In the genomic region with DNA sequence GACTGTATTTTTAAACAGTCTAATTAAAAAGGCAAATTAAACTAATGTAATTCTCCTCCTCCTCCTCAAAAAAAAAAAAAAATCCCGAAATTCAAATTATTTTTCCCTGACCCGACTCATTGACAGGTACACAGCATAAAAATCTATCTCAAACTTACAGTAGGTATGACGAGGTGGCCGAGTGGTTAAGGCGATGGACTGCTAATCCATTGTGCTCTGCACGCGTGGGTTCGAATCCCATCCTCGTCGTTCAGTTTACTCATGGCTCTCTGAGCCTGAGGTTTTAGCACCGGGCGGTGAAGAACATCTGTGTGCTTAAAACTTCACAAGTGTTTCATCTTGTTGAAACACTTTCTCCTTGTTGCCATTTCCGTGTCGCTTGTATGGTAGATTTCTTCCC, we compare ENCODE assay signal across 8 mouse cellular contexts. TPM values are rescaled to one million over a fixed set of nuclear protein-coding genes. Genes with fewer than 3 reads are reported as not detected.
A peak's percentile ranks its signal among the peaks of the same experiment; 100 is the strongest.
DNase-seq lines count a peak whose midpoint lies in the region; ATAC-seq and TF ChIP-seq lines count a peak whose summit lies in the region.

No protein-coding gene starts in this region.

- H3K36me3 ChIP-seq in embryonic facial prominence, embryonic 14.5 days (ENCODE audit: control insufficient read depth, insufficient read depth, low read length) = no peaks in the 10 kb centered on the region
- no peaks in the 10 kb centered on the region for H3K36me3 ChIP-seq in heart, postnatal 0 days (replicated peaks; ENCODE audit: control insufficient read depth, insufficient read depth, low read length)
- no peaks in the 10 kb centered on the region for H3K36me3 ChIP-seq in liver, embryonic 14.5 days (replicated peaks; ENCODE audit: control insufficient read depth, insufficient read depth, low read depth)
- H3K36me3 ChIP-seq in neural tube, embryonic 12.5 days = no peaks in the 10 kb centered on the region

- no peak for TF ChIP-seq CTCF in heart, postnatal 0 days (IDR thresholded peaks at IDR 0.05; ENCODE audit: low read depth)
- TF ChIP-seq CTCF in liver, embryonic 14.5 days (IDR thresholded peaks at IDR 0.05; ENCODE audit: low read depth) = no peak

- no peak overlapping the region for H3K27ac ChIP-seq in embryonic facial prominence, embryonic 14.5 days (replicated peaks; ENCODE audit: low read depth, low read length)
- H3K27ac ChIP-seq in heart, postnatal 0 days (ENCODE audit: low read depth) = no peak overlapping the region
- no peak overlapping the region for H3K27ac ChIP-seq in liver, embryonic 14.5 days
- no peak overlapping the region for H3K27ac ChIP-seq in neural tube, embryonic 12.5 days

- no peak for ATAC-seq in embryonic facial prominence, embryonic 14.5 days (ENCODE audit: low read depth)
- no peak for ATAC-seq in heart, postnatal 0 days (ENCODE audit: insufficient read depth, low read depth)
- ATAC-seq in liver, embryonic 14.5 days (ENCODE audit: insufficient read depth) = peak; percentile 34; the same call in 1 of the 2 replicates
- no peak for ATAC-seq in neural tube, embryonic 12.5 days (ENCODE audit: low FRiP score, low read depth)

- no peak for TF ChIP-seq EP300 in heart, postnatal 0 days (IDR thresholded peaks at IDR 0.05; ENCODE audit: low read depth)
- TF ChIP-seq EP300 in liver, embryonic 14.5 days (IDR thresholded peaks at IDR 0.05; ENCODE audit: low read depth) = no peak

- peak overlapping the region; percentile 18 for H3K4me3 ChIP-seq in embryonic facial prominence, embryonic 14.5 days (ENCODE audit: low read depth, low read length)
- no peak overlapping the region for H3K4me3 ChIP-seq in heart, postnatal 0 days (ENCODE audit: low read depth, low read length)
- H3K4me3 ChIP-seq in liver, embryonic 14.5 days (ENCODE audit: insufficient read depth in 1 of 2, low read depth in 2 of 2, low read length in 2 of 2) = peak overlapping the region in 1 of 2 experiments; percentile 39; a peak in 2 of 4 replicates
- H3K4me3 ChIP-seq in neural tube, embryonic 12.5 days = no peak overlapping the region

- no peaks in the 10 kb centered on the region for H3K4me1 ChIP-seq in embryonic facial prominence, embryonic 14.5 days (ENCODE audit: control insufficient read depth, insufficient read depth, low read length)
- no peaks in the 10 kb centered on the region for H3K4me1 ChIP-seq in heart, postnatal 0 days (ENCODE audit: control insufficient read depth, insufficient read depth)
- H3K4me1 ChIP-seq in liver, embryonic 14.5 days (replicated peaks; ENCODE audit: control insufficient read depth in 2 of 2, insufficient read depth in 2 of 2, low read length in 1 of 2) = peaks cover 12 to 27% of the 10 kb centered on the region in 2 experiments
- H3K4me1 ChIP-seq in neural tube, embryonic 12.5 days = 0 out of 2 replicates have a peak, but pooled peaks cover 5% of the 10 kb centered on the region

- WGBS in embryonic facial prominence, embryonic 14.5 days = under 1% methylated on average over 14 of the region's 14 CpGs
- 2% methylated on average over 14 of the region's 14 CpGs for WGBS in heart, postnatal 0 days
- WGBS in liver, embryonic 14.5 days (ENCODE audit: insufficient replicate concordance) = under 1% methylated on average over 14 of the region's 14 CpGs
- 2% methylated on average over 14 of the region's 14 CpGs for WGBS in neural tube, embryonic 12.5 days

- H3K4me2 ChIP-seq in embryonic facial prominence, embryonic 14.5 days (ENCODE audit: low read depth, low read length) = peak overlapping the region; percentile 44
- H3K4me2 ChIP-seq in heart, postnatal 0 days (ENCODE audit: low read depth, low read length) = 0 out of 2 replicates have a peak overlapping the region, but pooled peaks have one; percentile 21
- H3K4me2 ChIP-seq in liver, embryonic 14.5 days (ENCODE audit: low read depth) = peak overlapping the region; percentile 71
- H3K4me2 ChIP-seq in neural tube, embryonic 12.5 days (replicated peaks) = peak overlapping the region; percentile 18; the same call in 1 of the 2 replicates

- no peaks in the 10 kb centered on the region for H3K27me3 ChIP-seq in embryonic facial prominence, embryonic 14.5 days (replicated peaks; ENCODE audit: control insufficient read depth, insufficient read depth, low read length)
- no peaks in the 10 kb centered on the region for H3K27me3 ChIP-seq in heart, postnatal 0 days (ENCODE audit: control insufficient read depth, insufficient read depth, low read length)
- H3K27me3 ChIP-seq in liver, embryonic 14.5 days (ENCODE audit: control insufficient read depth, insufficient read depth, low read length) = no peaks in the 10 kb centered on the region
- no peaks in the 10 kb centered on the region for H3K27me3 ChIP-seq in neural tube, embryonic 12.5 days (replicated peaks)

- H3K9me3 ChIP-seq in embryonic facial prominence, embryonic 14.5 days (ENCODE audit: control insufficient read depth, low read length) = no peaks in the 10 kb centered on the region
- no peaks in the 10 kb centered on the region for H3K9me3 ChIP-seq in heart, postnatal 0 days (replicated peaks; ENCODE audit: control insufficient read depth, low read length)
- no peaks in the 10 kb centered on the region for H3K9me3 ChIP-seq in liver, embryonic 14.5 days (ENCODE audit: control insufficient read depth, low read length)
- H3K9me3 ChIP-seq in neural tube, embryonic 12.5 days = no peaks in the 10 kb centered on the region

- DNase-seq in 416B (ENCODE audit: low read depth) = peak; percentile 90
- peak; percentile 83 to 95 for DNase-seq in adrenal gland, adult (ENCODE audit: inconsistent age in 2 of 2, low spot score in 1 of 2)
- peak; percentile 85 for DNase-seq in embryonic facial prominence, embryonic 14.5 days (ENCODE audit: low spot score)
- DNase-seq in heart, postnatal 0 days (ENCODE audit: low spot score) = no peak
- peak; percentile 82 for DNase-seq in kidney, postnatal 14 days
- peak in 2 of 3 experiments; percentile 69 to 70 for DNase-seq in liver, embryonic 14.5 days (ENCODE audit: low read depth in 3 of 3, low spot score in 3 of 3)
- DNase-seq in thymus, postnatal 14 days = peak; percentile 94

- no peak overlapping the region for H3K9ac ChIP-seq in embryonic facial prominence, embryonic 14.5 days (ENCODE audit: low read depth, low read length)
- no peak overlapping the region for H3K9ac ChIP-seq in heart, postnatal 0 days (replicated peaks; ENCODE audit: low read depth, low read length)
- H3K9ac ChIP-seq in liver, embryonic 14.5 days (replicated peaks) = peak overlapping the region; percentile 13; the same call in 1 of the 2 replicates
- no peak overlapping the region for H3K9ac ChIP-seq in neural tube, embryonic 12.5 days

RNA-seq across cellular contexts. Expression of a gene that starts 9.1 kb away (rescaled TPM):
- 5.1 and 5.6 TPM in 2 replicates for polyA plus RNA-seq in embryonic facial prominence, embryonic 14.5 days (2014; fragmentation: Nextera tagmentation; extraction: Ambion mirVana)
- total RNA-seq in heart, postnatal 0 days (2014; rRNA removed; ENCODE audit: low replicate concordance) = 3,824 and 4,565 TPM in 2 replicates
- 30.4 and 37.5 TPM in 2 replicates for polyA plus RNA-seq in heart, postnatal 0 days (2015; fragmentation: Nextera tagmentation; extraction: Ambion mirVana)
- 8.6 and 24.1 TPM in 2 replicates for polyA plus RNA-seq in liver, embryonic 14.5 days (2012; rRNA removed)
- 5.3 and 6.1 TPM in 2 replicates for polyA plus RNA-seq in liver, embryonic 14.5 days (2014; fragmentation: Nextera tagmentation; extraction: Ambion mirVana)
- polyA plus RNA-seq in neural tube, embryonic 12.5 days (2016; fragmentation: Nextera tagmentation; extraction: Ambion mirVana) = 4.6 and 6.6 TPM in 2 replicates

RNA-seq across cellular contexts. Expression of a gene that starts 12.0 kb away (rescaled TPM):
- polyA plus RNA-seq in embryonic facial prominence, embryonic 14.5 days (2014; fragmentation: Nextera tagmentation; extraction: Ambion mirVana) = 5.2 and 7.0 TPM in 2 replicates
- total RNA-seq in heart, postnatal 0 days (2014; rRNA removed; ENCODE audit: low replicate concordance) = 369 and 922 TPM in 2 replicates
- 1.3 and 2.6 TPM in 2 replicates for polyA plus RNA-seq in heart, postnatal 0 days (2015; fragmentation: Nextera tagmentation; extraction: Ambion mirVana)
- 375 and 609 TPM in 2 replicates for polyA plus RNA-seq in liver, embryonic 14.5 days (2012; rRNA removed)
- polyA plus RNA-seq in liver, embryonic 14.5 days (2014; fragmentation: Nextera tagmentation; extraction: Ambion mirVana) = 14.2 and 17.4 TPM in 2 replicates
- 2.7 and 5.6 TPM in 2 replicates for polyA plus RNA-seq in neural tube, embryonic 12.5 days (2016; fragmentation: Nextera tagmentation; extraction: Ambion mirVana)

RNA-seq across cellular contexts. Expression of a gene that starts 13.5 kb away (rescaled TPM):
- 3.7 and 4.1 TPM in 2 replicates for polyA plus RNA-seq in embryonic facial prominence, embryonic 14.5 days (2014; fragmentation: Nextera tagmentation; extraction: Ambion mirVana)
- total RNA-seq in heart, postnatal 0 days (2014; rRNA removed; ENCODE audit: low replicate concordance) = 709 and 989 TPM in 2 replicates
- 2.4 and 2.5 TPM in 2 replicates for polyA plus RNA-seq in heart, postnatal 0 days (2015; fragmentation: Nextera tagmentation; extraction: Ambion mirVana)
- 48.1 and 52.5 TPM in 2 replicates for polyA plus RNA-seq in liver, embryonic 14.5 days (2012; rRNA removed)
- 8.6 and 9.6 TPM in 2 replicates for polyA plus RNA-seq in liver, embryonic 14.5 days (2014; fragmentation: Nextera tagmentation; extraction: Ambion mirVana)
- polyA plus RNA-seq in neural tube, embryonic 12.5 days (2016; fragmentation: Nextera tagmentation; extraction: Ambion mirVana) = 3.0 and 5.4 TPM in 2 replicates

RNA-seq across cellular contexts. Expression of a gene that starts 21.5 kb away (rescaled TPM):
- polyA plus RNA-seq in embryonic facial prominence, embryonic 14.5 days (2014; fragmentation: Nextera tagmentation; extraction: Ambion mirVana) = 0.76 and 0.77 TPM in 2 replicates
- total RNA-seq in heart, postnatal 0 days (2014; rRNA removed; ENCODE audit: low replicate concordance) = 82.5 and 133 TPM in 2 replicates
- 0.25 and 0.31 TPM in 2 replicates for polyA plus RNA-seq in heart, postnatal 0 days (2015; fragmentation: Nextera tagmentation; extraction: Ambion mirVana)
- polyA plus RNA-seq in liver, embryonic 14.5 days (2012; rRNA removed) = 6.7 and 8.7 TPM in 2 replicates
- polyA plus RNA-seq in liver, embryonic 14.5 days (2014; fragmentation: Nextera tagmentation; extraction: Ambion mirVana) = 1.2 and 1.4 TPM in 2 replicates
- 0.63 TPM in 2 replicates for polyA plus RNA-seq in neural tube, embryonic 12.5 days (2016; fragmentation: Nextera tagmentation; extraction: Ambion mirVana)

RNA-seq across cellular contexts. Expression of a gene that starts 22.1 kb away (rescaled TPM):
- polyA plus RNA-seq in embryonic facial prominence, embryonic 14.5 days (2014; fragmentation: Nextera tagmentation; extraction: Ambion mirVana) = 0.71 and 1.0 TPM in 2 replicates
- 441 and 779 TPM in 2 replicates for total RNA-seq in heart, postnatal 0 days (2014; rRNA removed; ENCODE audit: low replicate concordance)
- 0.29 and 0.45 TPM in 2 replicates for polyA plus RNA-seq in heart, postnatal 0 days (2015; fragmentation: Nextera tagmentation; extraction: Ambion mirVana)
- 5.1 and 13.6 TPM in 2 replicates for polyA plus RNA-seq in liver, embryonic 14.5 days (2012; rRNA removed)
- polyA plus RNA-seq in liver, embryonic 14.5 days (2014; fragmentation: Nextera tagmentation; extraction: Ambion mirVana) = 1.00 and 1.1 TPM in 2 replicates
- 0.60 and 0.63 TPM in 2 replicates for polyA plus RNA-seq in neural tube, embryonic 12.5 days (2016; fragmentation: Nextera tagmentation; extraction: Ambion mirVana)

Comparison
In these comparisons a context has a peak if more than half of its experiments do, and no peak if none do; other contexts are left out.
1. H3K4me2 ChIP-seq: peak in every context shown above with its lines; median percentile 71 in liver, embryonic 14.5 days; 44 in embryonic facial prominence, embryonic 14.5 days; 21 in heart, postnatal 0 days; 18 in neural tube, embryonic 12.5 days.